Mouse (Mus musculus): ENCODE data around the gene Sox11. TPM values are rescaled to one million over a fixed set of nuclear protein-coding genes. Genes with fewer than 3 reads are reported as not detected.

Sox11 gene
- 0.08 and 0.09 TPM in 2 replicates for polyA plus RNA-seq (2012; rRNA removed)

GRCm38 (mm10) chr12:27341871-27342690, at the start of gene Sox11:
Gene Sox11, minus strand, starts transcription at chr12:27342574.
- 4% methylated on average over 94 of the region's 95 CpGs for WGBS
- TF ChIP-seq CTCF (IDR thresholded peaks at IDR 0.05; ENCODE audit: extremely low read depth, insufficient read depth, insufficient read length, insufficient replicate concordance) (no peak), POLR2A (IDR thresholded peaks at IDR 0.05; ENCODE audit: low read depth, low read length) (no peak)
- peaks cover 12% of the 10 kb centered on the region for H3K27me3 ChIP-seq (ENCODE audit: control insufficient read depth, insufficient read depth, low read length)
- no peak for DNase-seq (ENCODE audit: low read depth in 1 of 2, low spot score in 2 of 2)
- no peak within 1 kb of the TSS for H3K27ac ChIP-seq (ENCODE audit: insufficient read depth, low read length)
- no peaks in the 10 kb centered on the region for H3K36me3 ChIP-seq (ENCODE audit: control insufficient read depth, insufficient read depth, low read length)
- H3K4me3 ChIP-seq (ENCODE audit: extremely low read depth, insufficient read depth, insufficient read length), result no peak within 1 kb of the TSS; the same call in none of the 2 replicates
- H3K4me1 ChIP-seq (ENCODE audit: control insufficient read depth, insufficient read depth, insufficient read length), result no peaks in the 10 kb centered on the region

GRCm38 (mm10) chr12:27391652-27392305, 49.4 kb upstream of the Sox11 start:
- no peak overlapping the region for H3K4me3 ChIP-seq (ENCODE audit: extremely low read depth, insufficient read depth, insufficient read length)
- WGBS, result 58% methylated on average over 7 of the region's 7 CpGs
- H3K27me3 ChIP-seq (ENCODE audit: control insufficient read depth, insufficient read depth, low read length), result no peaks in the 10 kb centered on the region
- H3K36me3 ChIP-seq (ENCODE audit: control insufficient read depth, insufficient read depth, low read length), result no peaks in the 10 kb centered on the region
- H3K27ac ChIP-seq (ENCODE audit: insufficient read depth, low read length), result no peak overlapping the region
- DNase-seq (ENCODE audit: low read depth in 1 of 2, low spot score in 2 of 2), result no peak
- TF ChIP-seq CTCF (IDR thresholded peaks at IDR 0.05; ENCODE audit: extremely low read depth, insufficient read depth, insufficient read length, insufficient replicate concordance) (no peak), POLR2A (IDR thresholded peaks at IDR 0.05; ENCODE audit: low read depth, low read length) (no peak)
- H3K4me1 ChIP-seq (ENCODE audit: control insufficient read depth, insufficient read depth, insufficient read length), result no peaks in the 10 kb centered on the region

DNA sequence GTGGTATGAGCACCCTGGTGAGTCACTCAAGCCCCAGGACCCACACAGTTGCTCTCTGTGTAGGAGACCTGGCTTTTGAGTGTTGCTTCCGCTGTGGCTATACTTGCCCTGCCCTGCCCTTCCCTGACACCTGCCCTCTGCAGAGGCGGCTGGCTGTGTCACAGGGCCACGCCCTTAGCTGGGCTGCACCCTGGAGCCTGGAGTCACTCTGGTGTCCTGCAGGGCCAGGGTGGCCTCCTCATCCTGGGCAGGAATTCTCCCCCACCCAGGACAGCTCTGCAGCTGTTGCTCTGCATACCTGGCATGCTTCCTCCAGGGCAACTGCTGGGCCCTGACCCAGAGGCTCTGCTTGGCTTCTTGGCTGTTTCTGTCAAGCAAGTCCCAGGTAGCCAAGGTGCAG, 48.1 kb upstream of the Sox11 start:
- TF ChIP-seq POLR2A (IDR thresholded peaks at IDR 0.05; ENCODE audit: low read depth, low read length) (no peak), CTCF (IDR thresholded peaks at IDR 0.05; ENCODE audit: extremely low read depth, insufficient read depth, insufficient read length, insufficient replicate concordance) (no peak)
- DNase-seq (ENCODE audit: low read depth in 1 of 2, low spot score in 2 of 2), result no peak
- Histone ChIP-seq H3K36me3 (ENCODE audit: control insufficient read depth, insufficient read depth, low read length) (no peaks in the 10 kb centered on the region), H3K27ac (ENCODE audit: insufficient read depth, low read length) (no peak overlapping the region), H3K4me1 (ENCODE audit: control insufficient read depth, insufficient read depth, insufficient read length) (no peaks in the 10 kb centered on the region), H3K27me3 (ENCODE audit: control insufficient read depth, insufficient read depth, low read length) (no peaks in the 10 kb centered on the region), H3K4me3 (ENCODE audit: extremely low read depth, insufficient read depth, insufficient read length) (no peak overlapping the region)
- 59% methylated on average over 3 of the region's 3 CpGs for WGBS

DNA sequence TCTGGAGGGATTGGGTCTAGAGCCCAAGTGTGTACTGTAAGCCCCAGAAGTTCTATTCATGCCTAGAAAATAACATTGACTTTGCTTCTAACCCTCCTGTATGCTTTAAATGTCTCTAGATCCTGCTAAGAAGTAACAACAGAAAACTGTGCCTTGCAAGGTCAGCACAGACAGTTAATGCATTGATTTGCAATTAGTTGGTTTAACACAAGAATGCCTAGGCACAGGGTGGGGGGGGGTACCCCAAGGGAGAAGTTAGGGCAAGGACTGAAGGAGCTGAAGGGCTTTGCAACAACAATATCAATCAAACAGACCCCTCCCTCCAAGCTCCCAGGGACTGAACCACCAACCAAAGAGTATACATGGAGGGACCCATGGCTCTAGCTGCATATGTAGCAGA, 47.1 kb upstream of the Sox11 start:
- Histone ChIP-seq H3K27ac (ENCODE audit: insufficient read depth, low read length) (no peak overlapping the region), H3K4me3 (ENCODE audit: extremely low read depth, insufficient read depth, insufficient read length) (no peak overlapping the region), H3K36me3 (ENCODE audit: control insufficient read depth, insufficient read depth, low read length) (no peaks in the 10 kb centered on the region), H3K27me3 (ENCODE audit: control insufficient read depth, insufficient read depth, low read length) (no peaks in the 10 kb centered on the region), H3K4me1 (ENCODE audit: control insufficient read depth, insufficient read depth, insufficient read length) (no peaks in the 10 kb centered on the region)
- TF ChIP-seq CTCF (IDR thresholded peaks at IDR 0.05; ENCODE audit: extremely low read depth, insufficient read depth, insufficient read length, insufficient replicate concordance) (no peak), POLR2A (IDR thresholded peaks at IDR 0.05; ENCODE audit: low read depth, low read length) (no peak)
- no peak for DNase-seq (ENCODE audit: low read depth in 1 of 2, low spot score in 2 of 2)

- Histone ChIP-seq H3K4me3 (ENCODE audit: extremely low read depth, insufficient read depth, insufficient read length) (no peak overlapping the region), H3K27me3 (ENCODE audit: control insufficient read depth, insufficient read depth, low read length) (no peaks in the 10 kb centered on the region), H3K4me1 (ENCODE audit: control insufficient read depth, insufficient read depth, insufficient read length) (no peaks in the 10 kb centered on the region), H3K36me3 (ENCODE audit: control insufficient read depth, insufficient read depth, low read length) (no peaks in the 10 kb centered on the region), H3K27ac (ENCODE audit: insufficient read depth, low read length) (no peak overlapping the region)
- TF ChIP-seq POLR2A (IDR thresholded peaks at IDR 0.05; ENCODE audit: low read depth, low read length) (no peak), CTCF (IDR thresholded peaks at IDR 0.05; ENCODE audit: extremely low read depth, insufficient read depth, insufficient read length, insufficient replicate concordance) (no peak)
- WGBS, result 88% methylated on average over 3 of the region's 3 CpGs
- no peak for DNase-seq (ENCODE audit: low read depth in 1 of 2, low spot score in 2 of 2)
These were observed 30.1 kb upstream of the Sox11 start for GRCm38 (mm10) chr12:27372505-27372904.

- 61% methylated on average over 2 of the region's 2 CpGs for WGBS
- no peak overlapping the region for H3K4me3 ChIP-seq (ENCODE audit: extremely low read depth, insufficient read depth, insufficient read length)
These were observed 28.4 kb upstream of the Sox11 start for GRCm38 (mm10) chr12:27370756-27371155.

DNA sequence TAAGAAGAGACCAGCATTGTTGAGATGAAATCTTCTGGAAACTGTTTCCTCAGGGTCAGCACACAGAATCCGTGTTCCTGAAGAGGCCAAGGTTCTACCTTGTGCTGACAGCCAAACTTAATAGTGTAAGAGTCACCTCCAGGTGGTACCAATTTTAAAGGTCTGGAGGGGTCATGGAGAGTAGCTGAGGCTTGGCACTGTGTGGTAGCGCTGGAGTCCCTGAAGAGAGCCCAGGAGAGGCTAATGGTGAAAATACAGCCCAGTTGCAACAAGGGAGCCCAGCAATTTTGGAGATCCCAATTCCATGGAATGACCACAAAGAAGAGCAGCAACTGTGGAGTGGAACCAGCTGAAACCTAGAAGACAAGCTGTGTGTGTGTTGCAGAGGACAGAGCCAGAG, 25.1 kb upstream of the Sox11 start:
- Histone ChIP-seq H3K27me3 (ENCODE audit: control insufficient read depth, insufficient read depth, low read length) (no peaks in the 10 kb centered on the region), H3K27ac (ENCODE audit: insufficient read depth, low read length) (no peak overlapping the region), H3K36me3 (ENCODE audit: control insufficient read depth, insufficient read depth, low read length) (no peaks in the 10 kb centered on the region), H3K4me1 (ENCODE audit: control insufficient read depth, insufficient read depth, insufficient read length) (no peaks in the 10 kb centered on the region), H3K4me3 (ENCODE audit: extremely low read depth, insufficient read depth, insufficient read length) (no peak overlapping the region)
- WGBS, result 87% methylated on average over 2 of the region's 2 CpGs
- no peak for DNase-seq (ENCODE audit: low read depth in 1 of 2, low spot score in 2 of 2)
- no peak for TF ChIP-seq CTCF (IDR thresholded peaks at IDR 0.05; ENCODE audit: extremely low read depth, insufficient read depth, insufficient read length, insufficient replicate concordance)

More at GRCm38 (mm10) chr12:27370756-27371155, 28.4 kb upstream of the Sox11 start:
- no peaks in the 10 kb centered on the region for H3K36me3 ChIP-seq (ENCODE audit: control insufficient read depth, insufficient read depth, low read length)
- no peaks in the 10 kb centered on the region for H3K4me1 ChIP-seq (ENCODE audit: control insufficient read depth, insufficient read depth, insufficient read length)
- no peak for DNase-seq (ENCODE audit: low read depth in 1 of 2, low spot score in 2 of 2)
- no peak overlapping the region for H3K27ac ChIP-seq (ENCODE audit: insufficient read depth, low read length)
- no peaks in the 10 kb centered on the region for H3K27me3 ChIP-seq (ENCODE audit: control insufficient read depth, insufficient read depth, low read length)
- TF ChIP-seq CTCF (IDR thresholded peaks at IDR 0.05; ENCODE audit: extremely low read depth, insufficient read depth, insufficient read length, insufficient replicate concordance) (no peak), POLR2A (IDR thresholded peaks at IDR 0.05; ENCODE audit: low read depth, low read length) (no peak)
